Mouse (Mus musculus): Measurements from ENCODE around the gene Tmem211.

The Tmem211 gene

DNA sequence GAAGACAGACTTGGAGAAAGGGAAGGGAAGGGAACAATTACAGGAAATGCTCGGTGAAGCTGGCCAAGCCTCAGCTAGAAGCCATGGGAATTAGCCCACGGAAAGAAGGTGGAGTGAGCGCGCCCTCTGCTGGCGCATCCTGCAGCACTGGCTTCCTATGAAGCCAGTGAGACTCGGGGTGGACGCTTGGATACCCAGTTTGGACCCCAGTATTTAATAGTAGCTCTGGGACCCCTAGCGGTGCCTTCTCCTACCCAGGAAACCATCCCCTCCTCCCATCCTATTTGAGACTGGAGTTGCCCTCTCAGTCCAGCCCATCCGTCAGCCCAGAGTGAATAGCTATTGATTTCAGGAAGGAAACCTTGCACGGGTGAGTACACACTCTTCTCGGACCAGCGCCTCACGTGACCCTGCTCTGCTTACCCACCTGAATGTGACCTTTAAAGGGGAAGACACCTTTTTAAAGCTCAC lies at the start of gene Tmem211:
Tmem211 (plus strand) TSS at position 278 of the 471 bp plus-strand sequence.
- DNase-seq = peak; percentile 92

DNA sequence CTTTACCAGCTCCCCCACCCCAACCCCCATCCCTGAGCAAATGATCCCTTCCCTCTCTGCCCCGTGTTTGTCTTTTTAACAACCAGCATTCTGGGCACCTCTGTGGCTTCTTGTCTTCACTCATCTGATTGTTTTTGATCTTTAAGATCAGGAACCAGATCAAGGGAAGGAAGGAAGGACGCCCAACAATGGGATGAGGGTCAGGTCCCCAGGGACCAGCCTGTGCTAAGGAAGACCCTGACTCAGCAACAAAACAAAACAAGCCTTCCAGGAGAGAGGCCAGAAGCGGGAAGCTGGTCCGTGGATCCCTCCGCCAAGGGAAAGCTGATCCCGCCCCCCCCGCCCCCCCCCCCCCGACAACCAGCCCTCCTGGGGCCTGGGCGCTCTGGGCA lies 47.3 kb upstream of the Tmem211 start:
- peak; percentile 38 for DNase-seq

DNA sequence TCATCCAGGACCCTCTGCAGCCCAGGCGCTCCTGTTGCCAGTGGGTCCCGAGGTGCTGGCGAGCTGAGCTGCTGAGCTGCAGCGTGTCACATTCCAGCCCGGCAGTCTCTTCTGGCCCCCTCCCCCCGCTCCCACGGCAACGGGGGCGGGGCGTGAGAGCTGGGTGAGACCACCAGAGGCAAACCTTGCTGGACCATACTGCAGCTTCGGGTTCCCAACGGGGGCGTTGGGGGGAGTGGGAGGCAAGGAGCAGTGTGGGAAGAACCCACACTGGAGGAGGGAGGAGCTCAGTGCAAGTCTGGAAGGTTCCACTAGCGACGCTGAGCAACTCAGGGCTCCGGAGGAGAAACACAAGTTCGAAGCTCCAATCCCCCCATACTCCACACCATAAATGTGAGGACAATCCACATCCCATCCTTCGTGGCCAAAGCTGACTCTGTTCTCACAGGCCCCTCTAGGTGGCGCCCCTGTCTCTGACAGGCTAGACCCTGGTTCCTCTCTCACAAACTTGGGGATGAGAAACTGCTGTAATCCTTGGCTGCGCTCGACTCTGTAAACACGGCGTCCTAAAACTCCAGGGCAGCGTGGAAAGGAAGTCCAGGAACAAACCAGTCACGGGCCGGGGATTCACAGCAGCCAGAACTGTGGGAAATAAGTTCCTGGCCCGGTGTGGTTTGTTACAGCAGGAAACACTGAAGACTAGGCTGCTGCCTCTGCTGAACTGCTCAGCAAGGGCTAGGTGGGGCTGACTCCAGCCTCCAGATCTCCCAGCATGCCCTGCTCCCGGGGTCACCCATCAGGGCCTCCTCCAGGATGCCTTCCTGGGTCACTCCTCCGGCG lies 46.6 kb upstream of the Tmem211 start:
- peak; percentile 93 for DNase-seq

DNA sequence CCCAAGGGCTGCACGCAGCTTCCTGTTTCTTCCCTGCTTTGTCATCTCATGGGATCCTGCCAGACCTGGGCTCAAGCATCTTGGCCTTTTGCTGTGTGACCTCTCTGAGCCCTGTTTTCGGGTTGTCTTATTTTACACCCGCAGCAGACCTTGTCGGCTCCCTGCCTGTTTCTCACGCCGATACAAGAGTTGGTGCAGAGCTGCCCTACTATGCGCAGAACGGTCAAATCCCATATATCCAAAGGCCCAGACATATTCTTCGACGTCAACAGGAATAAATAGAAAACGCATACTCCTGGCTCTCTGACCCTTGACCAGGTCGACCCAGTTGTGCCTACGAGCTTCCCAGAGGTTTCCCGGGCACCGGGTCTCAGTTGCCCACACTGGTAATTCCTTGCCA lies 46.0 kb upstream of the Tmem211 start:
- DNase-seq = no peak

DNA sequence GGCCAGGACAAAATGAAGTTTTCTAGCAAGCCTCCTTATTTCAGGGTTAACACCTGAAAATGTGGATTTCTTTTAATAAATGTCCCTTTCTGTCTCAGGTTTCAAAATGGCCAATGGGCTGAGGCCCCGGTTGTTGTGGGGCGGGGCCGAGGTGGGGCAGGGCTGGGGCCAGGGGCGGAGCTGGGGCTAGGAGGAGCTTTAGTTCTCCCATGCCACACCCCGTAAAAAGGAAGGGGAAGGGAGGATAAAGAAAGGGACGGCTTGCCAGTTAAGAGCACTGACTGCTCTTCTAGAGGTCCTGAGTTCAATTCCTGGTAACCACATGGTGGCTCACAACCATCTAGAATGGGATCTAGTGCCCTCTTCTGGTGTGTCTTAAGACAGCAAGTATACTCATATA lies 45.3 kb upstream of the Tmem211 start:
- no peak for DNase-seq

DNA sequence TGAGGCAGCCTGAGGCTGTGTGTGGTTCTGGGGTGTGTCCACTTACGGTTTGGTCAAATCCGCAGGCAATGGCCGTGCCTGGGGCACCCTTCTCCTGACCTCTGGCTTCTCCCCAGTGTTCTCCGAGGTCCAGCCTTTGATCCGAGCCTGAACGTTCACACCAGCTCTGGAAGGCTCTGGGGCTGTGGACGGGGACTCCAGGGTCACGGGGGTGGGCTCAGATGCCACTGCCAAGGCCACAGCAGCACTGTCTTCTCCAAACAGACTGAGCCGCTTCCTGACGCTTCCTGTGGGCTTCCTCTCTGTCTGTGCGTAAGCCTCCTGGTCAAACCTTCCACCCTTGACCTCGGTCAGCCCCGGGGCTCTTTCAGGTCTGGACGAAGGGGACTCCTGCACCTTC lies 36.2 kb upstream of the Tmem211 start:
- no peak for DNase-seq

DNA sequence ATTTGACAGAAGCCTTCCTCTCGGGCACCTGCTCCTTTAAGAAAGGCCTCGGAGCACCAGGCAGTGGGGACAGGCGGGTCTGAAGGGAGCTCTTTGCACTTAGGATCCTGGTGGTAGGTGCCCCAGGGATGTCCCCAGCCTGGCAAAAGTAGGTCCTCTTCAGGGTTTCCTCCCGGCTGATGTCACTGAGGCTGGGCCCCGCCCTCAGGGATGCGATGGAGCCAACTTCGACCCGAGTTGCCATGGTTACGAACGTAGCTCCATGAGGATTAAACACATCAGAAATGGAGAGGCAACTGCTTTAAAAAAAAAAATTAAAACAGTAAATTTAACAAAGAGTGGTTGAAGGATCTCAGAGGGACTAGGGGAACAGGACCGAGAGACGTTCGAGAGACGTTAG lies 34.8 kb upstream of the Tmem211 start:
- DNase-seq = no peak

DNA sequence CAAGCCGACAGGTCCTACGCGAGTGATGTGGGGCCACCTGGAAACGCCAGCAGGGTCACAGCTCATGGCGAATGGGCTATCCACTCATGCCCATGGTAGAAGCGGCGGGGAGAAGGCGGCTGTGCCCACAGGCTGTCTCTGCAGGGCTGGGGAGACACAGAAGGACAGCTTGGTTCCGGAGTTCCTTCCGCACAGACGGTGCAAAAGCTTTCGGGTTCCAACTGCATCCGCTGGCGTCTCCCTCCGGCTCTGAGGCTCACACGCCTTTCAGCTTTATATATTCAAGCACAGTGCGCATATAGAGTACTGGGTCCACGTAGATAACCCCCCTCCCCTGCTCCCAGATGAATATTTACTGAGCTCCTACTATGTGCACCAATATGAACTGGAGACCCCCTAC lies 32.9 kb upstream of the Tmem211 start:
- no peak for DNase-seq

DNA sequence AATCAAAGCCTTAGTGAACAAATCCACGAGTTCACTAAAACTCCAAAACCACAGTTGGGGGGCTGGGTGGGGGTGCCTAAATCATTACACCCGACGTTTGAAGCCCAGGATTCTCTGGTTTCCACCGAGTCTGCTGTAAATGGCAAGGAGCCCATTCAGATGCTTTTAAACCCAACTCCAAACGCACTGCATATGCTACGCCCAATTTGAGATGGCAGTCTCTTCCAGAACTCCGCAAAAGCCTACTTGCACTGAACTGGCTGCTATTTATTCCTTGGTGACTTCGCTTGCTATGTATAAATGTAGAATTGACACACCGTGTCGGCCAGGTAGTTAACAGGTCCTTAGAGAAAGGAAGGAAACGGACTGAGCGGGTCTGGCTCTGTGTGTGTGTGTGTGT lies 31.3 kb upstream of the Tmem211 start:
- DNase-seq = no peak

DNA sequence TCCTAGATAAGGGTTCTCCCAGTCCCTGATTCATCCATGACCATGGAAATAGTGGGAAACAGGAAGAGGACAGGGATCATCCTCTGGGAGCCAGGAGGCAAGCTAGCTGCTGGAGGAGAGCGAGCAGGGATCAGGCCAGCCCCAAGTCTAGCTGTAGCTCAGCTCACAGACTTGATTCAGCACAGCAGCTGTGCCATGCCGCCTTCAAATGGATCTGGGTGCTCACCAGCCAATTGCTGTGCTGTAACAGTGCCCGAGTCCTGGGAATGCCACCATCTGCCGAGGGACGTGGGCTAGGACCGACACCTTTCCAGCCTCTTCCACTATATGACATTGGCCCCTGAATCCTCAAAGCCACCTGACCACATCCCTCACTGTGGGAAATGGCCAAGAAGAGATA lies 30.8 kb upstream of the Tmem211 start:
- DNase-seq = no peak

DNA sequence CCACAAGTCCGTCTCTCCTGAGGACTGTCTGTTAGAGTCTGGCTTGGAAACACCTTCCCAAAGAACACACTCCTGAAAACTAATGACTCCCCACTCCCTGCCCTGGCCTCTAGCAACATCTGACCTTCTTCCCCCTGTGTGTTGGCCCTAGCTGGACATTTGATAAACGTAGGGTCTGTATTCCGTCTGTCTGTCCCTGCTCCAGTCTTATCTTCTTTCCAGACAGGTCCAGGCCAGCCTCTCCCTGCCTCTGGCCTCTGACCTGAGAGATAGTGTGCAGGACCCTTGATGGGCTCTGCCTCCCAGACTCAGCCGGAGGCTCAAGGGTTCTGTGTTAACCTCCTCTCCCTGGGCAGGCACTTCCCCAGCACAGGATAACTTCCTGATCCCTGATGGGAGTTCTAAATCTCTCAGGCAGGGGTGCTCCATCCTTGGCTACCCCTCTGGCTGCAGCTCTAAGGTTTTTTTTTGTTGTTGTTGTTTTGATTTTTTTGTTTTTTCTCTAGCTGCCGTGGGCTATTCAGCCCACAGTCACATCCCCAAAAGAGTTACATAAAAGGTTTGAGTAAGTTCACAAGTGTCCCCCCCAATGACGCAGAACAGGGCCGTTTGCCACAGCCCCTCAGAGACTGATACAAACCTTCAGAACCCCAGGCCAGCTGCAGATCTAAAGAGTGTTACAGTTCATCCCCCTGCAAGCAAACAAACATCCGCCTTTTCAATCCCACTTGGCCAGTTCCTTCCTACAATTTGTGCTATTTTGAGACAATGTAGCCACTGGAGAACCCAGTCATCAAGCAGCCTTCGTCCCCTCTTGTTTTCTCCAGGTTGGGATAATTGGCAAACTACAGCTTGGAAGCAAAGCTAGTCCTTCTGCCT lies 29.6 kb upstream of the Tmem211 start:
- peak; percentile 47 for DNase-seq

DNA sequence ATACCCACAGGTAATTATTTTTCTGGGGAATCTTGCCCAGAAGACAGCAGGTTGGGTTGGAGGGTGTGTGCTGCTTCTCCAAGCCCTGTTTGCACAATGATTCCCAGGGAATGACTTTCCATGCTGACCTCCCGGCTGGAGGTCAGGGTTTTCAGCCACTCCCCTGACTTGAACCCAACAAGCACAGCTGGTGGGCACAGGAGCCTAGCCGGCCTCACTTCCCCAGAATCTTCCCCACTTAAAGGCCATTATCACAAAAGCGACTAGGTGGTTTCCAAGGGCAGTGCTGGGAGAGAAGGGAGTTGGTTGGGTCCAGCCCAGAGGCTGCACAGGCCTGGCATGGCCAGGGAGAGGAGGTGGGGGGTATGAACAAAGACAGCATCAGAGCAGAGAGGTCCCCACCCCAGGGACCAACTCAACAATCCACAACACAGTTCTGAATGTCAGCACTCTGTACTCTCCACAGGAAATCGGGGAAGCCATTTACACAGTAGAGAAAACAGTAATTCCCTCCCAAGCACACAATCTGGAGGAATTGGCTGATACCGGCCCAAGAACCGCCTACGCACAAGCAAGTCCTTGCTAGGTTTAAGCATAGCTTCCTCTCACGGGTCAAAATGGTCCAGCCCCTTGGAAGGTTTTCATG lies 27.5 kb upstream of the Tmem211 start:
- no peak for DNase-seq

DNA sequence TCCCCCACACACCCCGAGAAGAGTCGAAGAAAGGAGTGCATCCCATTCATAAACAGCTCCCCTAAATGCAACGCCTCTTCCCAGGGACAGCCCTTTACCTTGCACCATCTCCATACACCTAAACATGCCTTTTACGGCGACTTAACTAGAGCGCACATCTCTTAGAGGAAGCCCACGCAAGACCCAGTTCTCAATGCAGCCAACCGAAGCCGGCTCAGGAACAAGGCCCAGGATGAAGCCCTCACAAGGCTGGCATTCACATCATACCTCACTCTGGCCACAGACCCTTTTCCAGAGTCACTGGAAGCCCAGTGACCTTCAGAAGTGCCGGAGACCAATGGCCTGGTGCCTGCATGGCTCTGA lies 27.0 kb upstream of the Tmem211 start:
- no peak for DNase-seq

DNA sequence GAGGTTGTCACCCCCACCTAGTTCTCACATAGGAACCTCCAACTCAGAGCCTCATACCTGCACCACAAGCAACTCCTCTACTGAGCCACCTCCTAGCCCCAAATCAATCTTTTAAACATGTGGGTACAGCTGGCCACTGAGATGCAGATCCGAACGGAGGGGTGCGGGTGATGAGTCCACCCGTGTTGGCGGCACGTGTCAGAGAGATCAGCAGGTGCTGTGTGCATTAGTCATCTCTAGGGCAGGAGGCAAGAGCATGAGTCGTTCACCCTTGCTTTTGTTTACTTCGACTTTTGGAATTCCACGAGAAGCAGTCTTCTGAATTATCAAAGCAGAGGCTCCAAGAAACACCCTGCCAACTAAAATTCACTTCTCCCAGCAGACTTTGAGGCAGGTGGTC lies 22.5 kb upstream of the Tmem211 start:
- DNase-seq = no peak

DNA sequence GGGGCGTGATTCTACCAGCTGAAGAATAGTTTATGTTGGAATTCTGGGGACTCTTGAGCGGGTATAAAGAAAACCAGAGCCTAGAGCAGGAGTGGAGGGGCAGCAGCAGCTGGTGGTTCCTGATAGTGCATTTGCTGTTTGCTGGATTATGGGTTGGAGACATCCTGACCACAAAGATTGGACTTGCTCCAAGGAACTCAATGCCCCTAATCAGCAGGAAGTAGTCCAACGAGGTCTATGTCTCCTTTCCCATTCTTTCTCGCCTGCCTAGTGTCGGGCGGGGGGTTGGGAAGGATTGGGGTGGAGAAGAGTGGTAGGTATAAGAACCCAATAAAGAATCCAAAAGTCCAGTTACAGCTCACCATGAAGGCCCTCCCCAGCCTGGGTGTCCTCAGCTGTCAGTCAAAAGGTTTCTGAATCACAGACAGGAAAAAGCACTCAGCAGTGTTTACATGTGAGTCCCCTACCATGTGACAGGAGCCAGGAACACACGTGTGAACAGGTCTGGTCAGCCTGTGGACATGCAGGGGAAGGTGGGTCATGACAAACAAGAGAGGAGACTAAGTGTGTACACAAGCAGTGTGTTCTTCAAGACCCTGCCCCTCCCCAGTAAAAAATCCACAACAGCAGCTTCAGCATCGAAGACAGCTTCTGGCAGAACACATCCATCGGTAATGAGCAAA lies 19.9 kb upstream of the Tmem211 start:
- DNase-seq = peak; percentile 31

DNA sequence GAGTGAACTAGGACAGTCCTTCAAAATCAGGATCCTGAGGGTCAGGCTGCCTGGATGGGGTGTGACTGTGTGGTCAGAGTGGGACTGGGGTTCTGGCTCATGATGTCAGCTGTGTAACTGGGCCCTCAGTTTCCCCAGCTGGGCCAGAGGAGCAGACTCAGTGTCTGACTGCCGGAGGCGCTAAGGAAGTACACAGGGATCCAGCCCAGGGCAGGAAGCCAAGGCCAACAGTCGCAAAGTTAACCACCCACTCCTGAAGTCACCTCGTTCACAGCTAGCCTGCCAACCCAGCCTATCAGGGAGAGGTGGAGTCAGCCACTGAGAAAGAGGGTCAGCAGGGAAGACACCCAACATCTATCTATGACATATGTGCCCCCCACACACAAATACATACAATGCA lies 18.7 kb upstream of the Tmem211 start:
- DNase-seq = peak; percentile 71

DNA sequence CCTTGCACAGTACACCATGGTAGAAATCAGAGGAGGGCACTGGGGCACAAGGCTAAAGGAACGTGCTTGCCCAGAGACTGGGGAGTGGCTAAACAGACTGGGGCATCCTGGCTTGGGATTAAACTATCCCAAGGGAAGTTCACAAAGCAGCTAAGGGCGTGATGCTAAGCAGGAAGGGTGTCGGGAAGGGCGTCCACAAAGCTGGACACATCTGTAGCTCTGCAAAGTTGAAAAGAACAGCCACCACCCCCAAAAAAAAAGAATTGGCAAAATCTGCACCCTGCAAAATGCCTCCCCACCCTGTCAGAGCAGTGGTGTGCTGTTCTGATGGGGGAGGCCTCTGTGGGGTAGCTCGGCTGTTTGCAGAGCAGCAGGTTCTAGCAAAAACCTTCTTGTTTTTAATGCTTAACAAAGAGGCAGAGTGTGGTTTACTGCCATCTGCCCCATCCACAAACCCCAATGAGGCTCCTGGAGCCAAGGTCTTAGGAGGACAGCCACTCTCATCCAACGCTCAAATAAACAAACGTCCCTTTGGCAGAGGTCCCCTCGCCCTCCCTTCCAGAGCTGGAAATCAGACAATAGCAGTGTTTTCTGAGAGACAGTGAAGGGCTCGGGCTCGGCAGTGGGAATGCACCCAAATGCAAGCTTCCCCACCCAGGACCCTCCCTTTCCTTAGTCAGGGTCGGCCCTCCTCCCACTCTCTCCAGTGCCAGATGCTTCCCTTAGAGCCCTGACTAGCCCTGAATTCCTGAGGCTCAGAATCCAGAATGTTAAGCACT lies 17.9 kb upstream of the Tmem211 start:
- peak; percentile 78 for DNase-seq

DNA sequence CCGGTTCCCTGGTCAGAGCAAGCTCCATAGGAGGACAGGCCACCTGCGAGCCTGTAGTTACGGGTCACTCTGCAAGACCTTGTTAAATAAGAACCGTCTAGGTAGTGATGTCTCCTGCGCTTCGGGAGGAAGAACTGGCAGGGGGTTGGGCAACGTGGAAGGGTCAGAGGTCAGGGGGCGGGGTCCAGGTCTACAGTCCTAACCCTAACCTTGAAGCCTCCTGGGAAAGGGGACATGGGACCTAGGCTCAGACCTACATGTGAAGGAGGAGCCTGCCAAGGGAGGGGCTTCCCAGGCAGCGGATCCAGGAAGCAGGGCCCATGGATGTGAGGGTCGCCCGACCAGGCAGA lies 17.3 kb upstream of the Tmem211 start:
- peak; percentile 33 for DNase-seq

DNA sequence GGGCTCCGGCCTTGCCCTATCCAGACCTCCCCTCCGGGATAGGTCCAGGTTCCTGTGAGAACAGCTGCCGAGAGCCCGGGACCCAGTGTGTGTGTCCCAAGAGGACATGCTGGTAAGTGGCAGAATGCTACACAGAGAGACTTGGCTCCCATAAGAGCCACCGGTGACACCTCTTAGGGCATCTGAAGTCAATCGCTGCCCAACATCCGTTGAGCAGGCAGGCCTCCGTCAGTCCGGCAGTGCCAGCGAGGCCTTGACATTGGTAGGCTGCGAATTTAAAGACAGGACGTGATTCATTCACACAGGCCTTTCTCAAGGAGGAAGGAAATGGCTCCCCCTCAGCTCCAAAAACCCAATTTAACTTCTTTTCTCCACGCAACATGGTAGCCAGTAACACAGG lies 16.8 kb upstream of the Tmem211 start:
- DNase-seq = peak; percentile 64

DNA sequence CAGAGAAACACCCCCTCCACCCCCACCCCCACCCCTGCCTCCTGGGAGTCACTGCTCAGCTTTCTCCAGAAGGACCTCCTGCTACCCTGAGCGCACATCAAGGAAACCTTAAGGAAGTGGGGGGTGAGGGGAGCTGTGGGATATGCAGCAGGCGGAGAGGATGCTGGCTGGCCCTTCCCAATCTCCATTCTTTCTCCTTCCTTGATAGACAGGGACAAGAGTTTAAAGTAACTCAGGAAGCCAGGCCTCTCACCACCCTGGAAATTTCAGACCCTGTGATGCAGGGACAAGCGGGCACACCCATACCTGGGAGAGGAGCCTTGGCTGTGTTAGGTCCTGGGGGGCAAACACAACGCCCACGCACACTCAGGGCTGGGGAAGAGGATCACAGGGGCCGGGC lies 16.4 kb upstream of the Tmem211 start:
- DNase-seq = peak; percentile 60

DNA sequence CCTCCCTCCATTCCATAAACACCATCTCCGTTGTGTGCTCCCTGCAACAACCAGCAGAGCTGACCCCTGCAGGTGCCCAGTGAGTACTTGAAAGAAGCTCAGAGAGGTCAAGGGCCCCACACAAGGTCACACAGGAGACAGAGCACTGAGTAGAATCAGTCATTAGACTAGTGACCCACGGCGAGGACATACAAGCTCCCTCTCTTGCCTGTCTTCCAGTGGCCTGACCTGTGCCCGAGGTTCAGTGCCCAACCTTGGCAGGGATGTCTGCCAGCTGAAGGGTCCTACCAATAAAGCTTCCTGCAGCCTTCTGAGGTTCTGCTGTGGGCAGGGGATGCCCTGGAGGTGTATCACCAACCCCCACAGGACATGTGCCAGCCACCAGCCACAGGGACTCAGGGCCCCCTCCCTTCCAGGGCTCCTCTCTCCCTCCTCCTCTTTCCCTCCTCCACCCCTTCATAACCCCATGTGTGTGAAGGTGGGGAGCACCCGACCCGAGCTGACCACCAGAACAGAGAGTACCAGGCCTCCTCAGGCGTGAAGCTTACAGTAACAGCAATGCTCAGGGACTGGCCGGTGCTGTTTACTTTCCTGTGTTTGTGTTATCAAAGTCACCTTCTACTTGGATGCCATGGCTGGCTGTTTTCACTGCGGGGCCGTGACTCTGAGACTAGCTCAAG lies 14.4 kb upstream of the Tmem211 start:
- DNase-seq = peak; percentile 55

DNA sequence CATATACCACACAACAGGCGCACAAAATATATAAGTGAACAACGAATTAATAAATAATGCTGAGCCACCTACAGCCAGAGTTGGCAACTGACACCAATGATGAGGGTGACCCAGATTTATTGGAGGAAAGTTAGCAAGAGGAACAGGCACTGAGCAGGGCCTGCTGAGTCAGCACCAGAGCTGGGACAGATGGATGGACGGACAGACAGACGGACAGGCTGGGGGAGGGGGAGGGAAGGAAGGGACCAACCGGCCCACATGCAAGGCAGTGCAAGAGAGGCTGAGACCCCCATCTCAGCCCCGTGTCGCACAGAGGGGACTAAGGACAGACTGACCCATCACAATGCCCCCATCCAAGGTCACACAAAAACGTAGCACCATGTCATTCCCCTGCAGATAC lies 12.7 kb upstream of the Tmem211 start:
- no peak for DNase-seq

Data from kidney, postnatal 14 days (tissue).